Comparison of ENCODE assay signal across 10 mouse cellular contexts in the genomic region with DNA sequence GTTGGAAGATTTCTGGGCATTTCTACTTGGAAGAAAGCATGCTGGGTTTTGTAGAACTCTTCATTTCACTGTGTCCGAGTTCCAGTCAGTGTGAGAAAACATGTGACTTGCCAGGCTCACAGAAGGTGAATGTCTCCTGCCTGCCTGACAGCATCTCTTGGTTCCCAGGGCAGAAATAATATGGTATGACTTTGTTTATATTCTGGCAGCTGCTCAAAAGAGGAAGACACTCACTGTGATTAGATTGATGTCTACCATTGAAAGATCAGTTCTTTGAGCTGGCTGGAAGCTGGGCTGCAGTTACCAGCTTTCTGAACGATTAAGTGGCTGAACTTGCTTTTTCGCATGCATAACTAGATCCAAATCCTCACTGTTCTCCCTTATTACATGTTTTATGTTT.
A peak's percentile ranks its signal among the peaks of the same experiment; 100 is the strongest.
DNase-seq lines count a peak whose midpoint lies in the region; ATAC-seq and TF ChIP-seq lines count a peak whose summit lies in the region.
"Had no signal": no experiment of that assay in that cellular context is flagged by ENCODE, and none has a peak within 500 bp of the region (broad histone marks: within the 10 kb centered on the region; RNA-seq: fewer than 3 reads in every experiment).

No protein-coding gene starts in this region.

- no peak for TF ChIP-seq CTCF in brain, embryonic 14.5 days (IDR thresholded peaks at IDR 0.05; ENCODE audit: borderline replicate concordance, extremely low read depth, insufficient read depth, insufficient read length)

- 64% methylated on average over 3 of the region's 3 CpGs for WGBS in heart, embryonic 12.5 days
- WGBS in hindbrain, embryonic 12.5 days: 41% methylated on average over 3 of the region's 3 CpGs
- 44% methylated on average over 3 of the region's 3 CpGs for WGBS in midbrain, embryonic 15.5 days

- no peak for ATAC-seq in heart, embryonic 12.5 days (ENCODE audit: insufficient number of reproducible peaks, low FRiP score)
- ATAC-seq in hindbrain, embryonic 12.5 days (ENCODE audit: low FRiP score): peak; percentile 67; the same call in 1 of the 2 replicates
- peak; percentile 77 for ATAC-seq in midbrain, embryonic 15.5 days (replicated peaks)

- H3K27me3 ChIP-seq in heart, embryonic 12.5 days (replicated peaks): no peaks in the 10 kb centered on the region
- no peaks in the 10 kb centered on the region for H3K27me3 ChIP-seq in hindbrain, embryonic 12.5 days
- H3K27me3 ChIP-seq in midbrain, embryonic 15.5 days (replicated peaks): no peaks in the 10 kb centered on the region

- H3K9me3 ChIP-seq in heart, embryonic 12.5 days (replicated peaks): no peaks in the 10 kb centered on the region
- H3K9me3 ChIP-seq in hindbrain, embryonic 12.5 days (replicated peaks): no peaks in the 10 kb centered on the region
- H3K9me3 ChIP-seq in midbrain, embryonic 15.5 days: no peaks in the 10 kb centered on the region

- no peak overlapping the region for H3K9ac ChIP-seq in heart, embryonic 12.5 days
- H3K9ac ChIP-seq in hindbrain, embryonic 12.5 days: no peak overlapping the region
- no peak overlapping the region for H3K9ac ChIP-seq in midbrain, embryonic 15.5 days

- TF ChIP-seq POLR2A in brain, embryonic 14.5 days (IDR thresholded peaks at IDR 0.05; ENCODE audit: borderline replicate concordance, extremely low read depth, insufficient read depth, insufficient read length, poor library complexity, severe bottlenecking): no peak

- peaks cover 11% of the 10 kb centered on the region for H3K4me1 ChIP-seq in heart, embryonic 12.5 days (replicated peaks)
- peaks cover 9% of the 10 kb centered on the region; the same call in 1 of the 2 replicates for H3K4me1 ChIP-seq in hindbrain, embryonic 12.5 days
- H3K4me1 ChIP-seq in midbrain, embryonic 15.5 days: peaks cover 11% of the 10 kb centered on the region

- no peak for DNase-seq in heart, postnatal 14 days
- peak; percentile 76 for DNase-seq in brain, embryonic 14.5 days (ENCODE audit: low read depth)
- no peak for DNase-seq in c-Kit-positive CD71-positive TER-119-positive erythroid progenitor cells, embryonic 14.5 days (ENCODE audit: low spot score)
- no peak for DNase-seq in adipocyte (ENCODE audit: low spot score)
- no peak for DNase-seq in frontal cortex, postnatal 14 days (ENCODE audit: low spot score in 2 of 2)
- DNase-seq: cerebellum, adult 2 months had no signal

- H3K36me3 ChIP-seq in heart, embryonic 12.5 days: no peaks in the 10 kb centered on the region
- H3K36me3 ChIP-seq in hindbrain, embryonic 12.5 days: no peaks in the 10 kb centered on the region
- H3K36me3 ChIP-seq in midbrain, embryonic 15.5 days (replicated peaks): no peaks in the 10 kb centered on the region

- intact Hi-C loops in heart, postnatal 14 days (cut with DNase I): no loop called here

- no peak overlapping the region for H3K4me3 ChIP-seq in heart, embryonic 12.5 days
- no peak overlapping the region for H3K4me3 ChIP-seq in hindbrain, embryonic 12.5 days
- H3K4me3 ChIP-seq in midbrain, embryonic 15.5 days: no peak overlapping the region
- H3K4me3 ChIP-seq: layer of hippocampus, adult 2 months had no signal

- H3K4me2 ChIP-seq in heart, embryonic 12.5 days: no peak overlapping the region
- H3K4me2 ChIP-seq in hindbrain, embryonic 12.5 days (replicated peaks): no peak overlapping the region
- H3K4me2 ChIP-seq in midbrain, embryonic 15.5 days: no peak overlapping the region

- H3K27ac ChIP-seq in heart, embryonic 12.5 days (ENCODE audit: poor library complexity, severe bottlenecking): peak overlapping the region; percentile 21; the same call in 1 of the 2 replicates
- no peak overlapping the region for H3K27ac ChIP-seq in hindbrain, embryonic 12.5 days
- H3K27ac ChIP-seq in midbrain, embryonic 15.5 days: peak overlapping the region; percentile 55; the same call in 1 of the 2 replicates
- H3K27ac ChIP-seq: layer of hippocampus, adult 2 months had no signal
